Mouse (Mus musculus) gastrocnemius, postnatal 25 days (tissue): ENCODE measurements around the gene 1810024B03Rik. TPM values are rescaled to one million over a fixed set of nuclear protein-coding genes. Genes with fewer than 3 reads are reported as not detected.
"Not testable (repeated sequence)": the region's sequence is repeated elsewhere in the genome, so short reads cannot be mapped to it uniquely, and the experiment has no call there.

Experiments used
- DNase-seq: peaks from one replicate; pipeline ENCODE4 v3.0.0; 2022
- long read RNA-seq, 2 experiments: library from polyadenylated mRNA; stranded (forward); transcript quantifications; one replicate each; pipeline ENCODE4 v2.0.0; 2021
- total RNA-seq, 2 experiments: library from RNA; stranded (reverse); gene quantifications; 1 replicate in 1 of 2; 2 replicates in 1 of 2; pipeline ENCODE4 v1.2.3; 2021

The 1810024B03Rik gene
- total RNA-seq = under 1 TPM; 0.23 to 0.54 TPM
- long read RNA-seq, experiment 1, transcript 1810024B03Rik-202 (2 exons, 2,364 nt) = major isoform, 5 of 7 reads
- long read RNA-seq, experiment 1, partial matches to known transcripts = 0 of 7 reads
- long read RNA-seq, experiment 1, other reads (novel, unspliced or antisense) = 1 of 7 reads
- long read RNA-seq, experiment 2, partial matches to known transcripts = 0 of 3 reads
- long read RNA-seq, experiment 2, other reads (novel, unspliced or antisense) = 0 of 3 reads

DNA sequence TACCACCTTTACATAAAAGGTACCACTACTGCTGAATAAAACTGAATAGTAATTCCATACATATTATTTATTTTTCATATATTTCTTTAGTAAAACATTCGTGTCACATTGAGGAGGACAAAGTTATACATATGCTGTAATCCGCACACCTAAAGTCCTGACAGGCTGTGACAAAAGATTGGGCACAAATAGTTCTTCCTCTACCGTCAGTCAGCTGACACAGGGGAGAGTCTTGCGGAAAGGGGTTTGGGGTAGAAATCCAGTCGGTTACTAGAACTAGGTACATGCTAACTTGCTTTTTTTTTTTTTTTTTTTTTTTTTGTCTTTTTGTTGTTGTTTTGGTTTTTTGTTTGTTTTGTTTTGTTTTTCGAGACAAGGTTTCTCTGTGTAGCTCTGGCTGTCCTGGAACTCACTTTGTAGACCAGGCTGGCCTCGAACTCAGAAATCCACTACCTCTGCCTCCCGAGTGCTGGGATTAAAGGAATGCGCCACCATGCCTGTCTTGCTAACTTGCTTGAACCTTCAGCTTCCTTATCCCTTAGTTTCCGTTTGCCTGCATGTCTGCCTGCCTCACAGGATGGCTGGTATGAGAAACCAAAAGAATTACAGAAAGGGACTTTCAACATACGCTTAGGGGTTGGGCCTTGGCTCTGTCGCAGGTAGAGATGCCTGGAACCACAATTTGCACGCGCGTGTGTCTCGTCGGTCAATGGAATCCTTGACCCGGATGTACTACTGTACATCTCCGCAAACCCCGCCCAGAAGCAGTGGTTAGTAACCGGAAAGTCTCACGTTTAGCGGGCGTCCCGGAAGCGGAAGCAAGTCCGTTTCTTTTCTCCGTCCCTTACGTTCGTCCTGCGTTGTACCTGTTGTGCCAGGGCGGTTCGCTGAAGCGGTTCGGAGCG lies at the start of gene 1810024B03Rik, which contains the start of gene Snrnp200:
1810024B03Rik (minus strand) TSS at position 734 of the 905 bp plus-strand sequence.
Snrnp200 (plus strand) TSS at position 840 of the 905 bp plus-strand sequence.
- peak; percentile 90 for DNase-seq

DNA sequence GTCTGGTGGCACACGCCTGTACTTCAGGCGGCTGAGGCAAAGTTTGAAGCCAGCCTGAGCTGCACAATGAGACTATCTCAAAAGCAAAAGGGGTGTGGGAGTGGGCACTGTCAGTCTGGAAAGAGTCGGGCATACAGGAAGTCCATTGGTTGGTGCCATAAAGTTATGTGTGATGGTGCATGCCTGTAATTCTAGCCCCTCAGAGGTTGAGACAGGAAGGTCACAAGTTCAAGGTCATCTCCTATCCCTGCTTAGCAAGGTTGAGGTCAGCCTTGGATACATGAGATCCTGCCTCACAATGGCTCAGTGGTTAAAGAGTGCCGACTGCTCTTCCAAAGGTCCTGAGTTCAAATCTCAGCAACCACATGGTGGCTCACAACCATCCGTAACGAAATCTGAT lies 47.2 kb upstream of the 1810024B03Rik start:
- DNase-seq = no peak

DNA sequence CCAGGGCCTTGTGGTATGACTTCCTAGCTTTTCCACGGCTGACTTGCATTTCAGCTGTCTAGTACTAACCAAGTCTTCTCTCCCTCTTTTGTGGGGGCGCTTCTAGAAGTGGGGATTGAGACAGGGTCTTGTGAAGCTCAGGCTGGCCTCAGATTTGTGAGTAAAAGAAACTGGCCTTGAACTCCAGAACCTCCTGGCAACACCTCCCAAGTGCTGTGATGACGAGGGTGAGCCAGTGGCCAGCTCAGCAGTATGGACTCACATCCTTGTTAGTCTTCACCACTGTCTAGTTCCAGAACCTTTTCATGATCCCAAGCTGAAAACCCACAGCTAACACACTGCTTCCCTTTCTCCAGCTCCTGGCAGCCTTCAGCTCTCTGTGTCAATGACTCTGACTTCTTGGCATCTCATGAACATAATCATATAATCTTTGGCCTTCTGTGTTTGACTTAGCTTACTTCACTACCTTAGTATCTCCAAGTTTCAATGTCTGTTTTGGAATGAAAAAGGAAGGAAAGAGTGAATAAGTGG lies 46.6 kb upstream of the 1810024B03Rik start:
- no peak for DNase-seq

DNA sequence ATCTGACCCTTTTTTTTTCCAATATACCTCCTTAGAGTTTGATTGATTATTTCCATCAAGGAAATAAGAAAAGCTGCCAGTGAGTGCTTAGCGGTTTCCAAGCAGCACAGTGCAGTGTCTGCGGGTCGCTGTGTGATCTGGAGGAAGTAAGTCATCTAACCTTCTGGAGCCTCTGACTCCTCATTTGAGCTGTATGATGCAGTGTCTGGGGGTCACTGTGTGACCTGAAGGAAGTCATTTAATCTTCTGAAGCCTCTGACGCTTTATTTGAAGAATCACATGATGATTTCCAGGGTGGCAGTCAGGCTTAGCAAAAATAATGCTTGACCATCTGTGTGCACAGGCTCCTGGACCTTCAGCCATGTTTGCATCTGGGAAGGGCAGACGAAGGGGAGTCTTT lies 44.7 kb upstream of the 1810024B03Rik start:
- DNase-seq = no peak

DNA sequence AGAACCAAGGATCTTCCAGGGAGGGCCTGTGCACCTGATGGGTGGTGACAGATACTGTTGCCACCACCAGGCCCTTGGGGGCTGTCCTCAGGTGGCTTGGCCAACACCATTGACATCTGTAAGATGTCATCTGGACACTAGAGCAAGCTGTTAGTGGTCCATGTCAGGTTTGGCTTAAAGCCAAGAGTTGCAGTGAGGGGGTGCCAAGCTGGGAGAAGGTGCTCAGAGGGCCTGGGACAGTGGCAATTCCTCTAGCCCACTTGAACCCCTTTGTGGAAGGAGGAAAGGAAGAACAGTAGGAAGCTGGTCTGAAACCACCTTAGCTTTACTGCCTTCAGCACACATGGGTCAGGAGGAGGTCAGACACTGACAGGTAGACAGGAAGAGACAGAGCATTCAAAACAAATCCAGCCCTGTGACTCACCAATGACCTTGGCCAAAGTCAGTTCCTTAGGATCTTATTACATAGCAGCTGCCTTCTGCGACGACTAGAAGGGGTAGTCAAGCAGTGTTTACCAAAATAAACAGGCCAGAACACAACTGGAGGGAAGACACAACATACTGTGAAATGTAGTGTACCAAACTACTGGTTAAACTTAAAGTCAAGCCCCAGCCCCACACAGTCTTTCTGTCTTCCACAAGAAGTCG lies 43.9 kb upstream of the 1810024B03Rik start:
- peak; percentile 47 for DNase-seq

DNA sequence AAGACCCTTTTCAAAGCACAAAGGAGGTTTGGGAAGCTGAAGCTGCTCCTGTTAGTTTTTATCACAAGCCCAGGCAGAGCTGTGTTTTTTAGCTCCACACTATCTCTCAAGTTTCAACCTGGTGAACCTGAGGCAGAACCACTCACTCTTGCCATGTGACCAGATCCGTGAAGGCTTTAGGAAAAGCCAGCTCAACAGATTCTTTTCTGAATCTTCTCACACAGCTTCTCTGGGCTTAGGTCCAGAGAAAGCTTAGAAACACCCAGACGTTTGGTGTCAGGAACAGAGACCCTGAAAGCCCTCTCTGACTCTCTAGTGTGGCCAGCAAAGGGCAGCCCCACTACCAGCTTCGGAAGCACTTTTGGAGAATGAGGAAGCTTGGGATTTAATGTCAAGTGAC lies 43.4 kb upstream of the 1810024B03Rik start:
- DNase-seq = no peak

DNA sequence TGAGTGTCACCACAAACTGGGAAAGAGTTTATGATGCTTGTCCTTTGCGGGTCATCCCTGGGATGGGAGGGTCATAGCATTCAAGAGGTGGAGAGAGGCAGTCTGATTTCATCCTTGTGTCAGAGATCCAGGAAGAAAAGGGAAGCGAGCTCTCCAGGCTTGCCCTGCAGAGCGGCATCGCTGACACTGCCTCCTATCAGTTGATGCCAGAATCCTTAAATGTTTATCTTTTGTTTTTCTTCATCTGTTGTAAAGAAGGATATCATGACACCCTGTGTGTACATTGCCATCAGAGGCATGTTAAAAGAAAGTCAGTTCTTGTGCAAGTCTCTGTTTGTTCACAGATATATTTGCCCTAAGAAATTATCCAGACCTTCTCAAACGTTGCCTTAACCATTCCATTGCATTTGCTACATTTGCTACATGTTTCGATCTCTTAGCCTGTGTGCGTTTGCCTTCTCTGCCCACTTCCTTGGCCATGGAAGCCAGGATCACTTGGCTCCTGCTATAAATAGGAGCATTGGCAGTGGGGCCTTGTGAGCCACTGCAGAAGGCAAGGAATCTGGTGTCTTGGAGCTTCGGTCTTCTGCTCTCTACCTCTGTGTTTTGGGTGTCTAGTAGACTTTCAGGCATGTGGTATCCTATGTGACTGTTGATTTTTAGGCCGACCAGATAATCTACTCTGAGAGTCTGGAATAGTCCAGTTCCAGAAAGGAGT lies 42.4 kb upstream of the 1810024B03Rik start:
- DNase-seq = peak; percentile 41

DNA sequence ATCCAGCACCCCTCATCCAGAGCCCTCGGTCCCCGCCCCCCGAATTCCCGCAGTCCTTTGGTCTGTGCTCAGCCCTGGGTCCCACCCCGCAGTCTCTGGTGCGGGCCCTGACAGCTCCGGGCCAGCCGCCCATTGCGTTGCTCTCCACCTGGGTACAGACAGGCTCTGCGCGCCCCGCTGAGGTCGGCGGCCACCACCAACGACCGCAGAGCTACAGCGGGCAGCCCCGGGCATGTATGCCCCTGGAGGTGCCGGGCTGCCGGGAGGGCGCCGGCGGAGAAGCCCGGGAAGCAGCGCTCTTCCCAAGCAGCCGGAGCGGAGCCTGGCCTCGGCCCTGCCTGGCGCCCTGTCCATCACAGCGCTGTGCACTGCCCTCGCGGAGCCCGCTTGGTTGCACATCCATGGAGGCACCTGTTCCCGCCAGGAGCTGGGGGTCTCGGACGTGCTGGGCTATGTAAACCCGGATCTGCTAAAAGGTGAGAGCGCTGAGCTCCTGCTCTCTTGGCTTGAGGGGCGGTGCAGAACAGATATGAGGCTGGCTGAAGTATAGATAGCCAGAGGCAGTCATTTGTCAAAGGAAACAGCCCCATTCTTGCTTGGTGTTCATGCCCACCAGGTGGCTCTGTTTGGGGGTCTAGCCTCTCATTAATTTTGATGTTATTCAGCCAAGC lies 40.4 kb upstream of the 1810024B03Rik start:
- peak; percentile 56 for DNase-seq

DNA sequence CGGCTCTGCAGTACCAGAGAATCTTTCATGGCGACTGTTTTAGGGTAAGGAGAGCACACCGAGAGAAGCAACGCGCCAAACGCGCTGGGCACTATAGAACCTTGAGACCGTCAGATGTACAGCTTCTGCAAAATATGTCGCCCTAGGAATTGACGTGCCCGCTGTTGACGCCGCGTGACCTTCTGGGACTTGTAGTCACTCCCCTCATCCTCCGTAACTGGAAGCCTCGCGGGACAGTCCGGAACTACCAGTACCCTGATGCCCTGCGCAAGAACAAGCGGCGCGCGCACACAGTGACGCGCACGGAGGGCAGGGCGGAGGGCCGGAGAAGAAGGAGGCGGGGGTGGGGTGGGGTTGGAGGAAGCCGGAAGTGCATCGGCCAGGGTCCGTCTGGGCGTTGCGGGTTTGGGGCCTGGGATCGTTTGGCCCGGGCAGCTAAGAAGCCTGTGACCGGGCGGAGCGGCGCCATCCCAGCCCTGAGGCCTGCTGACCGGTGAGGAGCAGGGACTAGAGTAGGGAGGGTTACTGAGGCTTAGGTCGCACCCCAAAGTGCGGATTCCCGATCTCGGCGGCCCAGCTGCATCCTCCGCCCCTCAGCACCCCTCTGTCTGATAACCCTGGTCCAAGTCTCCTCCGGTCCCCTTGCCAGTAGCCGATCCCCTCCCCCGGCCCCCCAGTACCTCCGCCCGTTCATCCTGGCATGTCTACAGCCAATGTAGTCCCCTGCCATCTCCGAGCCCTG lies 39.7 kb upstream of the 1810024B03Rik start, which contains the start of the genes Ciao1 and Tmem127:
Ciao1 (minus strand) TSS at position 225 of the 742 bp plus-strand sequence.
Tmem127 (plus strand) TSS at position 317 of the 742 bp plus-strand sequence.
- DNase-seq = peak; percentile 98

DNA sequence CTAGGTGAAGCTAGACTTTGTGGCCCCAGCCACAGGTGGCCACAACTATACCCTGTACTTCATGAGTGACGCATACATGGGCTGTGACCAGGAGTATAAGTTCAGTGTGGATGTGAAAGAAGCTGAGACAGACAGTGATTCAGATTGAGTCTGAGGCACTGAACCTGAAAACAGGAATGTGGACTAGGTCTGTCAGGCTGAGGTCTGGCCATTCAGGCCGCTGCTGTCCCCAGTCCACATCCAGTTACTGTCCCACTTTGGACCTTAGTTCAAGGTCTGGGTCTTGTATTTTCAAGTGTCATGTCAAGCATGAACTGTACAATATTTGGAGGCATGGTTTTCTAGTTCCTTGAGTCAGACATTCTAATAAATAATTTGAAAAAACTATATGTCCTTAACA lies 32.0 kb upstream of the 1810024B03Rik start:
- no peak for DNase-seq

DNA sequence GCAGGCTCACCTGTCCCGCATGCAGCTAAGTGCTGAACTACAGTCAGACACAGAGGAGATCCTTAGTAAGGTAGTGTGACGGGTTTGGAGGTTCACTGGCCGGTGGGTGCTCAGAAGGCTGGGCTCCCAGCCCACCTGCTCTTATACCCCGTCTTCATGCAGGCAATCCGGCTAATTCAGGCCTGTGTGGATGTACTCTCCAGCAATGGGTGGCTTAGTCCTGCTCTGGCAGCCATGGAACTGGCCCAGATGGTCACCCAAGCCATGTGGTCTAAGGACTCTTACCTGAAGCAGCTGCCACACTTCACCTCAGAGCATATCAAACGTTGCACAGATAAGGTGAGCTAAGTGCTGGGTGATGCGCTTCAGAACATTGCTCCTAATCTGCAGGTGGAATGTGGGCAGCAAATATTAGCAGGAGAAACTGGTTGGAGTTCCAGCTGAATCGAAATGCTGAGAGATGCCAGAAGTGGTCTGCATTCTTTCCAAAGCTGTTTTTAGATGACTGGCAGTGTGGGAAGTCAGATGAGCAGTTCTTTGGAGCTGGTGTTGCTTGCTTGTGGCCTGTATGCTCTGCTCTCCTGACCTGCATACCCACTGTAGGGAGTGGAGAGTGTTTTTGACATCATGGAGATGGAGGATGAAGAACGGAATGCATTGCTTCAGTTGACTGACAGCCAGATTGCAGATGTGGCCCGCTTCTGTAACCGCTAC lies 30.0 kb upstream of the 1810024B03Rik start:
- no peak for DNase-seq

DNA sequence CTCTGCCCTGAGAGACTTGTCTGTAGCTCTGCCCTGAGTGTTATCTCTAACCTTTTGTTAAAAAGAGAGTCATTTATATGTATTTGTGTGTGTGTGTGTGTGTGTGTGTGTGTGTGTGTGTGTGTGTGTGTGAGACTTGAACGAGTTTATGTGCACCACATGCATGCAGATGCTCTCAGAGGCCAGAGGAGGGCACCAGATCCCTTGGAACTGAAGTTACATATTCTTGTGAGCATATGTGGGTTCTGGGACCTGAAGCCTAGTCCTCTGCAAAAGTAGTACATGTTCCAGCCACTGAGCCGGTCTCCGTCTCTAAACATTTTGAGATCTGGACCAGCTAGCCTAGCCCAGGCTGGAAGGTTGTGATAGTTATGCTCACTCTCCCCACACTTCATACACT lies 17.2 kb upstream of the 1810024B03Rik start:
- no peak for DNase-seq

DNA sequence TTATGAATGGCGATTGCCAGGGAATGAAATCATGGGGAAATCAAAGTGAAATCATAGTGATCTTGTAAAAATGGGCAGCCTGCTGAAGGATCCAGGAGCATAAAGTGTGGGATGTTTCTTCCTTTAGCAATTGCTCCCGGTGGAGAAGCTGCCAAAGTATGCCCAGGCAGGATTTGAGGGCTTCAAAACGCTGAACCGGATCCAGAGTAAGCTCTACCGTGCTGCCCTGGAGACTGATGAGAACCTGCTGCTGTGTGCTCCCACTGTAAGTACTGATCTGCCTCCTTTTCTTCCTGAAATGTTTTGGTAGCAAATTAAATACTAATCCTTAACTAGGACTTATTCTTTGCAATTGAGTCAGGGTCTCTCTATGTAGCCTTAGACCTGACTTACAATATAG lies 9.7 kb upstream of the 1810024B03Rik start:
- DNase-seq = no peak

DNA sequence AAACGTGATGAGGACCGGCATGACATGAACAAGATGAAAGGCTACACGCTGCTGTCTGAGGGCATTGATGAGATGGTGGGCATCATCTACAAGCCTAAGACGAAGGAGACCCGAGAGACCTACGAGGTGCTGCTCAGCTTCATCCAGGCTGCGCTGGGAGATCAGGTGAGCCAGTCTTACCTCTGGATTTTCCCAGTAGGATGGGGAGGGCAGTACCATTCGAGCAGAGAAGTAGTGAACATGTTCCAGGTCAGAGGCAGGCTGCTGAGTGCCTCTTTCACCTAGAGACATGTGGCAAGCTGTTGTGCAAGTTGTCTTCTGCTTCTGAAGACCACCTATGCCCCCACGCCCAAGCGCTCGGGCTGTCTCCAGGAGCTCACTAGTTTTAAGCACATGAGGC lies 2.6 kb upstream of the 1810024B03Rik start:
- no peak for DNase-seq

DNA sequence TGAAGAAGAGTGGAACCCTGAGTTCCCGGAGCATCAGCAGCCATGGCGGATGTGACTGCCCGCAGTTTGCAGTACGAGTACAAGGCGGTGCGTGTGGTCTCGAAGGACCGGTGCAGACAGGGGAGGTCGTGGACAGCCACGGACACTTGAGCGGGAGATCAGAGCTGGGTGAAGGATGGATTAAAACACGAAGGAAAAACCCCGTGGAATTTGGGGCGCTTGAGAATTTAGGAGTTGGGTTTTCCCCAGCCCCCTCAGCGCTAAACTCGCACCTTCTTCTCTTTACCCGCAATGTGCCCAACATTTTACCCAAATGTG lies 331 bp upstream of the 1810024B03Rik start:
- no peak for DNase-seq

DNA sequence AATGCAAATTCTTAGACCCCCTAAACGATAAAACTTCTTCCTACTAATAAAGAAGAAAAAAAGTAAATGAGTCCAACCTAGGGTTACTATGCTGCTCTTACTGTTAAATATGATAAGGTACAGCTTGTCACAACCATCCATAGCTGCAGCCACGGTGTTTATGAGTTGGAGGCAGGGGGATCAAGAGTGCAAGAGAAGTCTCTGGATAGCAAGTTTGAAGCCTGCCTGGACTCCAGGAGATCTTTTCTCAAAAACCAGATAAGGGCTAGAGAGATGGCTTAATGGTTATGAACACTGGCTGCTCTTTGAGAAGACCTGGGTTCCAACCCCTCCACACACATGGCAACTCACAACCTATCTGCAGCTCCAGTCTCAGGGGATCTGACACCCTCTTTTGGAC lies 1.2 kb downstream of the 1810024B03Rik start:
- DNase-seq = no peak

DNA sequence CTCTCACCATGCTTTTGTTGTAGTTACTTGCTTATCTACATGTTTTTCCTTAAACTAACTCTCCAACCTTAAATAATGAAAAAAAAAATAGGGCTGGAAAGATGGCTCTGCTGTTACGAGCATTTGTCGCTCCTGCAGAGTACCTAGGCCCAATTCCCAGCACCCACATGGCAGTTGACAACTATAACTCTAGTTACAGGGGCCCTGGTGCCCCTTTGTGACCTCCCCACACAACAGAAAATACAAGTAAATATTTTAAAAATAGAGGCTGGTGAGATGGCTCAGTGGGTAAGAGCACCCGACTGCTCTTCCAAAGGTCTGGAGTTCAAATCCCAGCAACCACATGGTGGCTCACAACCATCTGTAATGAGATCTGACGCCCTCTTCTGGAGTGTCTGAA lies 2.1 kb downstream of the 1810024B03Rik start:
- DNase-seq = not testable (repeated sequence)

DNA sequence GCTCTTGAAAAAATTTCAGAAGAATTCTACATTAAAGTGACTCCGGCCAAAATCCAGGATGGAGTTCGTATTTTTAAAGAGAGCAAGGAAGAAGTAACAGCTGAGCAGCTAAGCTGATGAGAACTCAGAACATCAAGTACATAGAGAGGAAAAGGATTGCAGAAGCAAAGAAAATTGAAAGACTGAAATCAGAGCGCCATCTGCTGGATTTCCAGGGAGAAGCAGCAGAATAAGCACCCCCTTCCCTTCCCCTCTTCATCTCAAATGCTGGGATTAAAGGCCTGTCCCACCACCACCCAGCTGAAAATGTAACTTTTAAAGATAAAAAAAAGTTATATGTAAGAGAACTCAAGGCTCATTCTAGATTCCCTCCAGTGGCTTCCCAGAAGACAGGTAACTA lies 3.1 kb downstream of the 1810024B03Rik start:
- DNase-seq = no peak

DNA sequence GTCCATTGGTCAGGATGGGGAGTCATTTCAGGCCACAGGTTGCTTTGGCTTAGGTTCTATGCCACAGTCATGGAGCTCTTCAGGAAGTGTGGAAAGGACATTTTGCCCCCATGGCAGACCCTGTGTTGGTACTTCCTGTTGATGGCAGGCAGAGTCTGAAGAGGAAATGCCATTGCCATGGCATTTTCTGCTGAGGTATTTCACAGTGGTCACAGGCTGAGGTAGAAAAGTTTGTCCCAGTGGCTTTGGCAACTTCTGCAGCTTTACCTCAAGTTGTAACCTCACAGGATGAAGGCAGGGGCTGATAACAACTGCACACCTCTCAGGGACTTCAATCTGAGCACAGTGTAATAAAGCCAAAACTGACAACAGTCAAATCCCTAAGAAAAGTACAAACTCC lies 18.5 kb downstream of the 1810024B03Rik start:
- DNase-seq = no peak
